Mouse (Mus musculus): ENCODE data around the gene Ift52. TPM values are rescaled to one million over a fixed set of nuclear protein-coding genes. Genes with fewer than 3 reads are reported as not detected.

Gene Ift52
- polyA plus RNA-seq, 1 experiment = 25.6 TPM

GRCm38 (mm10) chr2:163079041-163079440 is 61.9 kb downstream of the Ift52 start:
- Histone ChIP-seq H3K4me1 (ENCODE audit: control insufficient read depth, insufficient read depth, insufficient read length, low read length) (no peaks in the 10 kb centered on the region), H3K4me3 (ENCODE audit: insufficient read depth, low read depth, low read length) (no peak overlapping the region), H3K27ac (replicated peaks; ENCODE audit: low read depth, low read length) (no peak overlapping the region)

- Histone ChIP-seq H3K4me1 (ENCODE audit: control insufficient read depth, insufficient read depth, insufficient read length, low read length) (no peaks in the 10 kb centered on the region), H3K4me3 (ENCODE audit: insufficient read depth, low read depth, low read length) (no peak overlapping the region), H3K27ac (replicated peaks; ENCODE audit: low read depth, low read length) (no peak overlapping the region)
Observed at GRCm38 (mm10) chr2:163082591-163082990, 65.4 kb downstream of the Ift52 start.

- H3K27ac ChIP-seq (replicated peaks; ENCODE audit: low read depth, low read length) = no peak overlapping the region
- H3K4me1 ChIP-seq (ENCODE audit: control insufficient read depth, insufficient read depth, insufficient read length, low read length) = no peaks in the 10 kb centered on the region
- H3K4me3 ChIP-seq (ENCODE audit: insufficient read depth, low read depth, low read length) = no peak overlapping the region
Observed at GRCm38 (mm10) chr2:163084519-163084918, 67.4 kb downstream of the Ift52 start.

GRCm38 (mm10) chr2:163085047-163085446 is 67.9 kb downstream of the Ift52 start:
- H3K4me3 ChIP-seq (ENCODE audit: insufficient read depth, low read depth, low read length) = no peak overlapping the region
- no peaks in the 10 kb centered on the region for H3K4me1 ChIP-seq (ENCODE audit: control insufficient read depth, insufficient read depth, insufficient read length, low read length)
- no peak overlapping the region for H3K27ac ChIP-seq (replicated peaks; ENCODE audit: low read depth, low read length)

GRCm38 (mm10) chr2:163086561-163086960 is 69.4 kb downstream of the Ift52 start:
- H3K4me1 ChIP-seq (ENCODE audit: control insufficient read depth, insufficient read depth, insufficient read length, low read length) = no peaks in the 10 kb centered on the region
- H3K4me3 ChIP-seq (ENCODE audit: insufficient read depth, low read depth, low read length) = no peak overlapping the region
- H3K27ac ChIP-seq (replicated peaks; ENCODE audit: low read depth, low read length) = no peak overlapping the region

- H3K27ac ChIP-seq (replicated peaks; ENCODE audit: low read depth, low read length) = no peak within 1 kb of the TSS
- H3K4me1 ChIP-seq (ENCODE audit: control insufficient read depth, insufficient read depth, insufficient read length, low read length) = no peaks in the 10 kb centered on the region
- no peak within 1 kb of the TSS for H3K4me3 ChIP-seq (ENCODE audit: insufficient read depth, low read depth, low read length)
Observed at GRCm38 (mm10) chr2:163087728-163088127, 70.6 kb downstream of the Ift52 start, which contains the start of gene Gtsf1l. Gene Gtsf1l (minus strand): TSS chr2:163087855.

GRCm38 (mm10) chr2:163089475-163090123 is 72.4 kb downstream of the Ift52 start:
- Histone ChIP-seq H3K27ac (replicated peaks; ENCODE audit: low read depth, low read length) (no peak overlapping the region), H3K4me3 (ENCODE audit: insufficient read depth, low read depth, low read length) (no peak overlapping the region), H3K4me1 (ENCODE audit: control insufficient read depth, insufficient read depth, insufficient read length, low read length) (no peaks in the 10 kb centered on the region)

- Histone ChIP-seq H3K4me1 (ENCODE audit: control insufficient read depth, insufficient read depth, insufficient read length, low read length) (no peaks in the 10 kb centered on the region), H3K27ac (replicated peaks; ENCODE audit: low read depth, low read length) (no peak overlapping the region), H3K4me3 (ENCODE audit: insufficient read depth, low read depth, low read length) (no peak overlapping the region)
Observed at GRCm38 (mm10) chr2:163094909-163095308, 77.8 kb downstream of the Ift52 start.

Other genes with a start within 250 kb of the Ift52 start
- gene Srsf6, start 85.8 kb upstream of the Ift52 start, polyA plus RNA-seq (2012; ENCODE audit: insufficient read depth, insufficient read length, missing spikeins) = 50.4 and 52.6 TPM in 2 replicates
- not detected in 2 replicates for gene L3mbtl1, start 73.9 kb upstream of the Ift52 start, polyA plus RNA-seq (2012; ENCODE audit: insufficient read depth, insufficient read length, missing spikeins)
- not detected in 2 replicates for gene Sgk2, start 30.0 kb upstream of the Ift52 start, polyA plus RNA-seq (2012; ENCODE audit: insufficient read depth, insufficient read length, missing spikeins)
- 1.5 TPM in 1 of 2 replicates, not detected in the other for gene Mybl2, start 37.3 kb downstream of the Ift52 start, polyA plus RNA-seq (2012; ENCODE audit: insufficient read depth, insufficient read length, missing spikeins)
- gene Gtsf1l, start 70.5 kb downstream of the Ift52 start, polyA plus RNA-seq (2012; ENCODE audit: insufficient read depth, insufficient read length, missing spikeins) = not detected in 2 replicates
- gene Tox2, start 185.8 kb downstream of the Ift52 start, polyA plus RNA-seq (2012; ENCODE audit: insufficient read depth, insufficient read length, missing spikeins) = 0.48 TPM in 1 of 2 replicates, not detected in the other

All from brown adipose tissue, adult 24 weeks (tissue).